12 mouse cellular contexts compared by ENCODE assay signal in the genomic region with DNA sequence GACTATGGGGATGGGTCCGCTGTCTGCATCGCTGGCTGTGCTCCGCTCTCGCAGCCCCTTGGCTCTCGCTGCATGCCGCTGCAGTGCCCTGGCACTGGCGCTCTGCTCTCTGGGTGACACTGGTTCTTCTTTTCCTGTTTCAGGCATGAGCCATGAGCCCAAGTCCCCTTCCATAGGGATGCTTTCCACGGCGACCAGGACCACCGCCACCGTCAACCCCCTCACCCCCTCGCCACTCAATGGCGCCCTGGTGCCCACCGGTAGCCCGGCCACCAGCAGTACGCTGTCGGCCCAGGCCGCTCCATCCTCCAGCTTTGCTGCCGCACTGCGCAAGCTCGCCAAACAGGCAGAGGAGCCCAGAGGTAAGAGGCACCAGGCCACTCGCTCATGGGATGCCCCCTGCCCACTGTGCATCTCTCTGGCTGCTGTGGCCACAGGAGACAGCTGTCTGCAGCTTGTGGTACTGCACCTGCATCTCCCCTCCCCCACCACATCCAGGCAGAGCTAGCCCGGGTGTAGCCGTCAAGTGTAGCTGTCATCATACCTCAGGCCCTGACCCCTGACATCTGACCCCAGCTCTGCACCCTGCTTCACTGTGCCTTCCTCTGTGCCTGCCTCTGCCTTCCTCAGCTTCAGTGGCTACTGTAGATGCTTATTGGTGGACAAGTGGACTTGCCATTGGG. TPM values are rescaled to one million over a fixed set of nuclear protein-coding genes. Genes with fewer than 3 reads are reported as not detected.
DNase-seq lines count a peak whose midpoint lies in the region; ATAC-seq and TF ChIP-seq lines count a peak whose summit lies in the region.
"Had no signal": no experiment of that assay in that cellular context is flagged by ENCODE, and none has a peak within 500 bp of the region (broad histone marks: within the 10 kb centered on the region; RNA-seq: fewer than 3 reads in every experiment).

No protein-coding gene starts in this region.

- no peak overlapping the region for H3K4me3 ChIP-seq in heart, embryonic 13.5 days
- H3K4me3 ChIP-seq in midbrain, embryonic 13.5 days (replicated peaks): no peak overlapping the region
- no peak overlapping the region for H3K4me3 ChIP-seq in midbrain, embryonic 15.5 days
- H3K4me3 ChIP-seq in liver, postnatal 0 days (ENCODE audit: low read depth, low read length): no peak overlapping the region

- H3K27me3 ChIP-seq in heart, embryonic 13.5 days (replicated peaks): no peaks in the 10 kb centered on the region
- no peaks in the 10 kb centered on the region for H3K27me3 ChIP-seq in midbrain, embryonic 13.5 days
- no peaks in the 10 kb centered on the region for H3K27me3 ChIP-seq in midbrain, embryonic 15.5 days (replicated peaks)
- H3K27me3 ChIP-seq in liver, postnatal 0 days (ENCODE audit: insufficient read depth, low read length): no peaks in the 10 kb centered on the region

- no peaks in the 10 kb centered on the region for H3K9me3 ChIP-seq in heart, embryonic 13.5 days
- H3K9me3 ChIP-seq in midbrain, embryonic 13.5 days: no peaks in the 10 kb centered on the region
- no peaks in the 10 kb centered on the region for H3K9me3 ChIP-seq in midbrain, embryonic 15.5 days
- no peaks in the 10 kb centered on the region for H3K9me3 ChIP-seq in liver, postnatal 0 days (ENCODE audit: low read length)

- no peak for DNase-seq in heart, postnatal 14 days
- DNase-seq in liver, postnatal 0 days: no peak
- peak; percentile 69 to 81 for DNase-seq in thymus, postnatal 36 days
- no peak for DNase-seq in gastrocnemius, postnatal 36 days
- DNase-seq in adrenal gland, adult 18-20 months (ENCODE audit: low spot score in 2 of 2): no peak
- DNase-seq: heart, adult 18-20 months; lung, adult 2 months had no signal

- ATAC-seq in heart, embryonic 13.5 days (ENCODE audit: extremely low read depth, insufficient number of reproducible peaks, low FRiP score, low TSS enrichment): no peak
- no peak for ATAC-seq in midbrain, embryonic 13.5 days
- no peak for ATAC-seq in midbrain, embryonic 15.5 days (replicated peaks)
- no peak for ATAC-seq in liver, postnatal 0 days
- ATAC-seq: activated CD4-positive, CD25-positive, alpha-beta regulatory T cell, adult 4 months; intestine, embryonic 16.5 days had no signal

- no peak for TF ChIP-seq EP300 in liver, postnatal 0 days (IDR thresholded peaks at IDR 0.05; ENCODE audit: low read depth)

- H3K27ac ChIP-seq in heart, embryonic 13.5 days (replicated peaks): no peak overlapping the region
- peak overlapping the region; percentile 14; the same call in 1 of the 2 replicates for H3K27ac ChIP-seq in midbrain, embryonic 13.5 days
- H3K27ac ChIP-seq in midbrain, embryonic 15.5 days: no peak overlapping the region
- H3K27ac ChIP-seq in liver, postnatal 0 days (ENCODE audit: low read depth): no peak overlapping the region

- H3K4me2 ChIP-seq in heart, embryonic 13.5 days: no peak overlapping the region
- H3K4me2 ChIP-seq in midbrain, embryonic 13.5 days (replicated peaks): no peak overlapping the region
- no peak overlapping the region for H3K4me2 ChIP-seq in midbrain, embryonic 15.5 days
- H3K4me2 ChIP-seq in liver, postnatal 0 days (ENCODE audit: low read depth, low read length): no peak overlapping the region

- TF ChIP-seq CTCF in liver, postnatal 0 days (IDR thresholded peaks at IDR 0.05; ENCODE audit: low read depth): peak; percentile 36

- intact Hi-C loops in heart, postnatal 14 days (cut with DNase I): no loop called here
- intact Hi-C loops in gastrocnemius, postnatal 36 days (cut with DNase I): no loop called here

- whole genome bisulfite sequencing in heart, embryonic 13.5 days: 87% methylated on average over 24 of the region's 24 CpGs
- 87% methylated on average over 24 of the region's 24 CpGs for WGBS in midbrain, embryonic 13.5 days
- 85% methylated on average over 24 of the region's 24 CpGs for WGBS in midbrain, embryonic 15.5 days
- WGBS in liver, postnatal 0 days (ENCODE audit: insufficient replicate concordance): 92% methylated on average over 24 of the region's 24 CpGs

- peaks cover 100% of the 10 kb centered on the region for H3K4me1 ChIP-seq in heart, embryonic 13.5 days
- peaks cover 100% of the 10 kb centered on the region for H3K4me1 ChIP-seq in midbrain, embryonic 13.5 days (replicated peaks)
- peaks cover 86% of the 10 kb centered on the region for H3K4me1 ChIP-seq in midbrain, embryonic 15.5 days
- peaks cover 28% of the 10 kb centered on the region for H3K4me1 ChIP-seq in liver, postnatal 0 days (ENCODE audit: insufficient read depth)

- H3K9ac ChIP-seq in heart, embryonic 13.5 days: peak overlapping the region; percentile 28; the same call in 1 of the 2 replicates
- H3K9ac ChIP-seq in midbrain, embryonic 13.5 days (replicated peaks): no peak overlapping the region
- no peak overlapping the region for H3K9ac ChIP-seq in midbrain, embryonic 15.5 days
- no peak overlapping the region for H3K9ac ChIP-seq in liver, postnatal 0 days (replicated peaks)

- H3K36me3 ChIP-seq in heart, embryonic 13.5 days: peaks cover 27% of the 10 kb centered on the region
- H3K36me3 ChIP-seq in midbrain, embryonic 13.5 days: peaks cover 12% of the 10 kb centered on the region
- no peaks in the 10 kb centered on the region for H3K36me3 ChIP-seq in midbrain, embryonic 15.5 days (replicated peaks)
- H3K36me3 ChIP-seq in liver, postnatal 0 days (replicated peaks; ENCODE audit: insufficient read depth, low read length): peaks cover 37% of the 10 kb centered on the region

RNA-seq across cellular contexts. Expression of a gene that starts 35.5 kb away (rescaled TPM):
- polyA plus RNA-seq in heart, embryonic 13.5 days (2015; fragmentation: Nextera tagmentation; extraction: Ambion mirVana): 79.8 and 80.4 TPM in 2 replicates
- 1 to 10 TPM; 3.2 to 6.4 TPM for total RNA-seq in heart, postnatal 14 days (2021)
- 36.7 and 37.9 TPM in 2 replicates for polyA plus RNA-seq in midbrain, embryonic 13.5 days (2015; fragmentation: Nextera tagmentation; extraction: Ambion mirVana)
- 15.3 and 16.5 TPM in 2 replicates for polyA plus RNA-seq in midbrain, embryonic 15.5 days (2015; fragmentation: Nextera tagmentation; extraction: Ambion mirVana)
- 18.6 and 20.3 TPM in 2 replicates for polyA plus RNA-seq in liver, postnatal 0 days (2015; fragmentation: Nextera tagmentation; extraction: Ambion mirVana)
- under 1 TPM; 0.66 to 0.94 TPM for total RNA-seq in gastrocnemius, postnatal 36 days (2021)
- total RNA-seq in adrenal gland, adult 18-20 months (2021): 1 to 10 TPM; 4.6 to 5.0 TPM

Comparison
In these comparisons a context has a peak if more than half of its experiments do, and no peak if none do; other contexts are left out.
1. DNase-seq: peak in thymus, postnatal 36 days (2 of 2); none in heart, postnatal 14 days (0 of 2), liver, postnatal 0 days (single experiment), gastrocnemius, postnatal 36 days (0 of 2) and adrenal gland, adult 18-20 months (0 of 2).